Mouse (Mus musculus) CH12.LX (cell line): ENCODE measurements at regions not wholly inside any gene's neighbourhood (a gene's known extent, or its start where the extent isn't known, plus 50 kb on each side); places are given as distances from the start of the nearest gene placed in this dataset.

Source experiments
- UBTF ChIP-seq: IDR thresholded peaks from 2 replicates; pipeline ENCODE4 v1.6.1; 2012; ENCODE audit warnings: low read depth, mild to moderate bottlenecking, inconsistent platforms, low read length, improper control_type of control experiment, moderate library complexity
- ZMIZ1 ChIP-seq: IDR thresholded peaks from 2 replicates; pipeline ENCODE4 v1.6.1; 2012; ENCODE audit warnings: low read depth, mild to moderate bottlenecking, inconsistent platforms, low read length, improper control_type of control experiment

DNA sequence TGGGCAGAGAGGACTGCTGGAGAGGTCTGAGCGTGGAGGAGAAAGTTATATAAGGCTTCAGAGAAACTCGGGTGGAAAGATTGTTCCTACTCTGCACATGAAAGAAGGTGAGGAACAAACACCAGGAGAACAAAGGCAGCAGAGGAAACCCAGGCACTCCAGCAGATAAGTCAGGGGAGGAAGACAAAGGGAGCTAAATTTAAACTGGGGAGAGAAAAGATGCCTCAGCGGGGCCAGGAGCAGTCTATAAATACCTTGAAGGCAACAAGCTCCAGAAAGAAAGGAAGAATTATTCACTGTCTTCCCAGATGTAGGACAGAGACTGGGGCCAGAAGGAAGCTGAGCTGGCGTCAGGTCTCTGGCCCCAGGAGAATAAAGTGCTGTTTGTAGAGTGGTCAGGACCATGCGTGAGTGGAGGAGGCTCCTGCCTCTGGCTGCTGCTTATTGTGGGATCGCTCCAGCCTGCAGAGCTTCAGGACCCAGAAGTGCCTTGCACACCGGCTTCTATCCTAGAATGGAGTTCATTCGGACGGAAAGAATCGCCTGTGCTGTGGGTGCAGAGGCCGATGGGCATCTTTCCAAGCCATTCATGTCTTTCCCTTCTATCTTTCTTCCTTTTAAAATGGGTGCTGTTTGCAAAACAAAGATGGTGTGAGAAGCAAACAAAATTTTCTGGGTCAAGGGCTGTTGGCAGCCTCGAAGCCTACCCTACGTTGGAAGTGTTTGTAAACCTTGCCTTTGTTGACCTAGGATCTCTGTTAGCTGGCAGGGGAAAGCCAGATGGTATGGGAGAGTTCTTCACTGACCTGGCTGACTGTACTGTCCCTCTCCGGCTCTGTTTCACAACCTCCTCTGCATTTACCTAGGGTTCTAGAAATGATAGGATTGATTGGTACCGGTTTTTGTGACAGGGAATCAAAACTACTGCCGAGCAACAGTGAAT lies 55.6 kb upstream of the Lrrc55 start:
- TF ChIP-seq UBTF = no peak
- TF ChIP-seq ZMIZ1 = no peak
